Mouse (Mus musculus): ENCODE data around the gene Elk4.
A peak's percentile ranks its signal among the peaks of the same experiment; 100 is the strongest.

Gene Elk4

DNA sequence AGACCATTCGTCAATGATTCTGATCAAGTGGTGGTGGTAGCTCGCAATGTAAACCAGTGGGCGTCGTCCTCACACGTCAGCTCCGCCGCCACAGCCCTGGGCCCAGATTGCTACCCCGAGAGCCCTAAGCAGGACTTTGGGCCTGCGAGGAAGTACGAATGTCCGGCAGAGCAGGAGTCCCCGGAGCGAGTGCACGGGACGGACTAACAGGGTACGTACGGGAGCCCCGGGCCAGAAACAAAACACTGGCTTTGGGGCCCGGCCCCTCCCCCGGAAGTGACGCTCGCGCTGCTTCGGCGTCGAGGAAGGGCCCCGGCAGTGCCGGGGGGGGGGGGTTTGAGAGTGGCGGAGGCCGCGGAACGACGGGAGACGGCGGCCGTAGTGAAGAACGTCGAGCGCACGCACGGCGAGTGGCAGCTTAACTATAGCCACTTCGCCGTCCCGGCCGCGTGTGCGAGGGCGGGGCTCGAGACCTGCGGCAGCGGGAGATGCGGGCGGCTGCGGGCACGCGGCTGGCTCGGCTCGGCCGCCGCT lies at the start of gene Elk4:
Gene Elk4 (plus strand): TSS at position 326 of the 534 bp plus-strand sequence.
- peak; percentile 93 for DNase-seq

- peak; percentile 44 for DNase-seq
Measured at GRCm38 (mm10) chr1:131961004-131961403, 46.4 kb upstream of the Elk4 start.

- peak; percentile 54 for DNase-seq
Measured at GRCm38 (mm10) chr1:131962606-131963084, 44.8 kb upstream of the Elk4 start, which contains the start of gene Slc45a3. Gene Slc45a3, plus strand, starts transcription at chr1:131962967.

DNA sequence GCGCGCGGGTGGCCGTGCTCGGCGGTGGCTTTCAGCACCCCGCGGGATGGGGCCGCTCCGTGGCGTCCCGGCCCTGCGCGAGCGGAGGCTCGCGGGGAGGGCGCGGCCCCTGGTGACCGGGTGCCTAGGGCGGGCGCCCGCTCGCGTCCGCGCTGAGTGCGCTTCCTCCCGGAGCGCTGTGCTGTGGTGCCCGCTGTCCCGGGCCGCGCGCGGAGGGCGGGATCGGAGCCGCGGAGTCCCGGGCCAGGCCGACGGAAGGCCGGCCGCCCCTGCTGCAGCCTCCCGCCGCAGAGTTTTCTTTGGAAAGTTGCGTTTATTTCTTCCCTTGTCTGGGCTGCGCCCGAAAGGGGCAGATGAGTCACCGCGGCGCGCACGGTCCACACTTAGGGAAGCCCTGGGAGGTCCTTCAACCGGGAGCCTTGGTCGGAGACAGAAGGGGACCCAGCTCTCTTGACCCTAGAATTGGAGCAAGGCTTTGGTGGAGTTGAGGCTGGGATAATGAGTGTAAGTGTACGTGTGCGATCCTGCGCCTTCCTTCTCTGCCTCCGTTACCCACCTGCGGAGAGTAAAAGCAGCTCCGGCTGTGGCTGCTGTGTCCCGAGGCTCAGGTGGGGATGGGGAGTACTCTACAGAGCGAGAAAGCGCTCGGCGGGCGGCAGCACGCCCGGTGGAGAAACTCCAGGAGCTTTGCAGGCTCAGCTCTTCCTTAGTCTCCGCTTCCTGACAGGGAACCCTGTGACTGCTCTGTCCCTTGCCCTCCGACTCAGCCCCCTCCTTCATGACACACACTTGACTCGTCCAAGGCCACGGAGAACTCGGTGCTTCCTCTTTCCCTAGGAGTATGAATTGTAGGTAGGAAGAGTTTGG lies 44.1 kb upstream of the Elk4 start:
- DNase-seq: peak; percentile 31

DNA sequence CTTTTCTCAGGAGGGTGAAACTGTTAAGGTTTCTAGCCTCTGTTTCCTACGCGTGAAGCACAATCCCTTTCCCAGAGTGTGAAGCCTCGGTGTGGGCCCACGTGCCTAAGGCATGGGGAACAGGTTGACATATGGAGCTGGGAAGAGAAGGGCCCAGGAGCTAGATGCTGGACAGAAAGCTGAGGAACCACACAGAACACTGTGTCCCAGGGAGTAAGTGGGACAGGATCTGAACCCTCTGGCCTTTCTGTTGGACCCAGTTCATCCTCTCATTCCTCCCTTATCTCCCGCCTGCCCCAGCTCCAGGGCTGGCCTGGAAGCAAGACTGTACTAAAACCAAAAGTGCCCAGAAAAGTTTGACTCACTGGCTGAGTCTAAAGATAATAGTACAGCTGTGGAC lies 43.3 kb upstream of the Elk4 start:
- DNase-seq: peak; percentile 38

- DNase-seq: peak; percentile 49
Measured at GRCm38 (mm10) chr1:131964580-131964979, 42.8 kb upstream of the Elk4 start.

DNA sequence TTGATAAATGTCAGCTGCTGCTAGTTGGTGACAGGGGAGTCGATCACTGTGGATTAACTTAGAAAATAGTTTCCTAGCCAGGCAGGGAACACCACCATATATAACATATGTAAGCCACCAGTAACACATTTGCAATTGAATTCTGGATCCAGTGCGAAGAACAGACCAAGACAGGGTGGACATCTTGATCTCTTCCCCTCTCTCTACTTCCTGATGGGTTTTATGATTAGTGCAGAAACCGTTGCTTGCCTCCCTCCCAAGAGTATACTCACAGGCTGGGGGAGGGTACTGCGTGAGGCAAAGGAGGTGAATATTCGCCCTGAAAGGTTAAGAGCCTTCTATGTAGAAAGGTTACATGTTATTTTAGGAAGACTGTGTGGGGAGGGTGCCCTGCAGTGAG lies 41.6 kb upstream of the Elk4 start:
- DNase-seq: no peak

DNA sequence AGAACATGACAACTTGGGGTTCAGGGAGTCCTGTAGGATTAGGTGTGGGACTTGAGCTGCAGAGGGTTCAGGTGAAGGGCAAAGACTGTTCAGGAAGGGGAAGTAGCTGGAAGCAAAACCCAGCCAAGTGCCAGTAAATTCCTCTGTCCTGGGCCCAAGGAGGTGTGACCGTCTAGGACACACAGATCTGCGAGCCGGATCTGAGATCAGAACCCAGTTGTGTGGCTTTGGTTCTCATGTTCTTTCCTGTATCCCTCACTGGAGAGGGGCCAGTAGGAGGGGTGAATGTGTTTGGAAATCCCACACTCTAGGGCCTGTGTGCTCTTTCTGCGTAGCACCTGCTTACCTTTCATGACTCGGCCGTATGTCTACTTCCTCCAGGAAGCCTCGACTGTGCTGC lies 40.1 kb upstream of the Elk4 start:
- DNase-seq: peak; percentile 73

DNA sequence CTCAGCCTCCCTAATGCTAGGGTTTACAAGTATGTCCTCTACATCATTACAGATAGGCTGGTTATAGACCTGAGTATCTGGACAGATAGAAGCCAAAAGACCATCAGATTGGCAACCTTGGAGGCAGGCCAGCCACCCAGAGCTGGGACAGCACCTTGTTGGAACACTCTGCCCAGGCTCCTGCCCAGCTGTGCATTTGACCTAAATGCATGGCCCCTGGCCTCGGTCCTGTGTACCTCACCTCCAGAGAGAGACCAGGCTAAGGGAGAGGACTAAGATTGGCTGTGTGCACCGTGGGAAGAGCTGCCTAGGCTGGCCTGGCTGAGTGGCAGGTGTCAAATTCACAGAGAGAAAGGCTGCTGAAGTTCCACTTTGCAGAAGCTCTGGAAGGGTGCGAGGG lies 38.9 kb upstream of the Elk4 start:
- no peak for DNase-seq

GRCm38 (mm10) chr1:131968983-131969382 lies 38.4 kb upstream of the Elk4 start:
- peak; percentile 95 for DNase-seq

DNA sequence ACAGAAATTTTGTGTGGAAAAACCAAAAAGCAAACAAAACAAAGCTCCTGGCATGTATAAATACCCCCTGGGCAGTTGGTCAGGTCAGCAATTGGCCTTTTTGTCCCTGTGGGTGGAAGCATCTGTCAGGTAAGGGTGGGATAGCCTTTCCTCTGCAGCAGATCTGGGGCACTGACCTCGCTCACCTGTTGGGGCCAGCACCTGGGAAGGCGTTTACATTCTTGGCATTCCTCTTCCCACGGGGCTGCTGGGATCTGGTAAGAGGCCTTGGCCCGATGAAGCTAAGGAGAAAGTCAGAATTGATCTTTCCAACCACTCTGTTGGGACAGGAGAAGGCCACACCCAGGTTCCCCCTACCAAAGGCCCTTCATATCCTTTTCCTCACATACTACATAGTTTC lies 37.6 kb upstream of the Elk4 start:
- peak; percentile 41 for DNase-seq

GRCm38 (mm10) chr1:131970322-131970660 lies 37.1 kb upstream of the Elk4 start:
- DNase-seq: peak; percentile 79

DNA sequence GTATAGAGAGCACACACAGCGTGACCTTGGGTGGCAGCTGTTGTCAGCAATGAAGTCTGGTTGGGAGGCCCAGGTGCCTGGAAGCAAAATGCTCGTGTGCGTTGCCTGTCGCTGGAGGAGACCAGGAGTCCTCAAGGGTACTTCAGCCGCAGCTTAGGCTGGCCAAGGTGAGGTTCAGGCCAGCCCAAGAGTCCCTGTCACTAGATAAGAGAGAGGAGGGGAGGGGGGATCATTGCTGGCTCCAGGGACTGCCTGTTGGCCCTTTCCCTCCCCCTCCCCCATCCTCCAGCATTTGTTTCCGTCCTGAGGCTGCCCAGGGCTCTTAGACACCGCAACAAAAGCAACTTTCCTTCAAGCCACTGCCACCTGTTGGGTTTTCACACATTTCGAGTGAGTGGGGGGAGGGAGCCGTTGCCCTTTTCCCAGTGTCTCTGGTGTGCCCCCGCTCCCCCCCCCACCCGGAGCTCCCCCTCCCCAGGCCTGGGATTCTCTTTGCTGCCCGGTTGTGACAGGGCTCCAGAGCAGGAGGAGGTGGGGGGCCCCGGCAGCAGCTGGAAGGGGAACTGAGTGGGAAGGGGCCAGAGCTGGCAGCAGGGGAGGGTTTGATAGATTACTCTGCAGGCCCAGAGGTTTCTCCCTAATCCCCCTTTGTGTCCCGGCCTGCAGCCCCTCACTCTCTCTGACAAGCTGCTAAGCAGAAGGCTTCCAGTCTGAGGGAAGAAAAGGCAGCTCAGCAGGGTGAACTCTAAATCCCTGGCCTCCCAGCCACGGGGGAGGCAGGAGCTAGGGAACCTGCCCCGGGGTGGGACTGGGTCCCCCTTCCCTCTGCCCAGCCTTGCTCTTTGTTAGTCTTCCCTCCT lies 36.5 kb upstream of the Elk4 start:
- no peak for DNase-seq

DNA sequence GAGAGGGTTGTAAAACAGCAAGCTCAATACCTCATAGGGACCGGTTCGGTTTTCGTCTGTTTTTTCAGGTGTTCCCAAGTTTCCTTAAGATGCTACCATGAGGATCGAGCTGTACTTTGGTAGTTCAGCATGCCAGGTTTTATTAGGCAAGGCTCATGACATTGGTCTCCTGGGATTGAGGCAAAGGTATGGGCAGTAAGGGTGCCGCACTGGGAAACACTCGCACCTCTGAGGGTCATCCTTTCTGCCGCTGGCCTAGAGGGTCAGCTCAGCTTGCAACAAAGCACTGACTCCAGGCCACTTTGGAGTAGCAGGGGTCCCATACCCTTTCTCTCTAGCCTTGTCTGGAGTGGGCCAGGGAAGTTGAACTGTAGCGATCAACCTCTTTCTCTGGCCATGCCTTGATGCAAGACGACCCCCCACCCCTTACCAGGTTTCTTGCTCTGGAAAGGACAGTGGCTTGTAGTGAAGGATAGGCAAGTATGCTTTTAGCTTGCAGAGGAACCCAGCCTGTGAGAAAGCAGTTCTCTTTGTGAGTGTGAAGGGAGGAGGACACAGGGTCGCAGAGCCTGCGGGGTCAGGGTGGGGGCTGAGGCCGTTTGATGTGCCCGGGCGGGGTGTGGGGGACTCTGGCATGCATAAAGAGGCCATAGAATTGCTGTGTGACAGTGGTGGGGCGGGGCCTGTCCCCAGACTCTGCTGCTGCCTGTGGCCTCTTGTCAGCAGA lies 35.5 kb upstream of the Elk4 start:
- DNase-seq: no peak

GRCm38 (mm10) chr1:131972498-131973334 lies 34.7 kb upstream of the Elk4 start:
- peak; percentile 75 for DNase-seq

DNA sequence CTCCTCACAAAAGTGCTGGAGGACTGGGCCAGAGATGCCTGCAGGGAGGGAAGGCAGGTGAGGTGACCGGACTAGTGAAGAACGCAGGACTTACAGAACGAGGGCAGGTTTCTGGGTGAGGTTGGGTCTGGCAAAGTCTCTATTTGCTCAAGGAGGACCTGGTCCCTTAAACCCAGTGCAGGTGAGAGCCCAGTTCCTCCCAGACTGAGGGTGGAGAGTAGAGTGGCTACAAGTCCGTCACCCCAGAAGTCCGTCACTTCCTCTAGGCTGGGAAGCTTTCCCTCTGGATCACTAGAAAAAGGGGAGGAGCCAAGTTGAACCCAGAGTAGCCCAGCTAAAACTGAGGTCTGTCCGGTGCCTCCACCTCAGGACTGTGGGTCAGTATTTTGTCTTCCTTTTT lies 33.4 kb upstream of the Elk4 start:
- DNase-seq: no peak

DNA sequence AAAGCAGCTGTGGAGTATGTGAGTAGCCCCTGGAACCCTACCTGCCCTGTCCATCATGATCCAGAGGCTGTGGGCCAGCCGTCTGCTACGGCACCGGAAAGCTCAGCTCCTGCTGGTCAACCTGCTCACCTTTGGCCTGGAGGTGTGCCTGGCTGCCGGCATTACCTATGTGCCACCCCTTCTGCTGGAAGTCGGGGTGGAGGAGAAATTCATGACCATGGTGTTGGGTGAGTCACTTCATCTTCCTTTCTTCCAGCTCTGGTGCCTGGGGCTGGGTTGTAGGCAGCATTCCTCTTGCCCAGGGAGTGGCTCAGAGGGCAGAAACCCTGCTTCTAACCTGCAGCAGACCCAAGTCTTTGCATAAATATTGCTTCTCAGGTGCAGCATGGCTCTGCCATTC lies 30.5 kb upstream of the Elk4 start:
- no peak for DNase-seq

DNA sequence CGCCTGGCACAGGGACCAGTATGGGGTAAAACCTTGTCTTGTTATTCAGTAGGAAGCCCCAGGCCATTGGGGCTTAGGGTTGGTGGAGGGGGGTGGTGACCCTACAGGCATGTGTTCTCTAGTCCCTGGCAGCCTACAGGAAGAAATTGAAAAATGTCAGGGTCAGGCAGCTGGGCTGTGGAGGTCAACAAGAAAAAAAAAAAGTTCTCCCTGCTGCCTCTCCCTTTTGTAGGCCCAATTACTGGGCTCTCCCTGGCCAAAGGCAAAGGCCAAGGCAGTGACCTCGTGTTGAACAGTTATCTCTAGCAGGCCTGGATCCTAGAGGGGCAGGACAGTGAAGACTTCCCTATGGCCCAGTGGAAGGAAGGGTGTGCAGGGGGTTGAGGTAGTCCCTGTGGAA lies 26.9 kb upstream of the Elk4 start:
- DNase-seq: no peak

GRCm38 (mm10) chr1:131981378-131982013 lies 25.9 kb upstream of the Elk4 start:
- peak; percentile 80 for DNase-seq

GRCm38 (mm10) chr1:131982907-131983306 lies 24.5 kb upstream of the Elk4 start:
- DNase-seq: peak; percentile 84

GRCm38 (mm10) chr1:131983806-131984205 lies 23.6 kb upstream of the Elk4 start:
- no peak for DNase-seq
